Mouse (Mus musculus): ENCODE measurements at regions not wholly inside any gene's neighbourhood (a gene's known extent, or its start where the extent isn't known, plus 50 kb on each side); places are given as distances from the start of the nearest gene placed in this dataset.
"Not testable (repeated sequence)": the region's sequence is repeated elsewhere in the genome, so short reads cannot be mapped to it uniquely, and the experiment has no call there.

GRCm38 (mm10) chr17:91733927-91734324 lies 641.1 kb upstream of the Nrxn1 start:
- DNase-seq: no peak

GRCm38 (mm10) chr17:91733174-91733926 lies 640.5 kb upstream of the Nrxn1 start:
- no peak for DNase-seq

GRCm38 (mm10) chr17:91710412-91710811 lies 617.5 kb upstream of the Nrxn1 start:
- DNase-seq: no peak

- DNase-seq: no peak
Observed at GRCm38 (mm10) chr17:91691063-91691462, 598.2 kb upstream of the Nrxn1 start.

GRCm38 (mm10) chr17:91657449-91657848 lies 564.6 kb upstream of the Nrxn1 start:
- DNase-seq: no peak

- DNase-seq: no peak
Observed at GRCm38 (mm10) chr17:91657036-91657435, 564.2 kb upstream of the Nrxn1 start.

GRCm38 (mm10) chr17:91631915-91632314 lies 539.0 kb upstream of the Nrxn1 start:
- no peak for DNase-seq

GRCm38 (mm10) chr17:91614175-91614574 lies 521.3 kb upstream of the Nrxn1 start:
- DNase-seq: not testable (repeated sequence)

GRCm38 (mm10) chr17:91589120-91589519 lies 496.2 kb upstream of the Nrxn1 start:
- no peak for DNase-seq

- DNase-seq: not testable (repeated sequence)
Observed at GRCm38 (mm10) chr17:91551058-91551691, 458.3 kb upstream of the Nrxn1 start.

- no peak for DNase-seq
Observed at GRCm38 (mm10) chr17:91531488-91531887, 438.6 kb upstream of the Nrxn1 start.

- peak; percentile 15 for DNase-seq
Observed at GRCm38 (mm10) chr17:91517256-91517655, 424.4 kb upstream of the Nrxn1 start.
